Comparison of ENCODE assay signal across 8 mouse cellular contexts in the genomic region with DNA sequence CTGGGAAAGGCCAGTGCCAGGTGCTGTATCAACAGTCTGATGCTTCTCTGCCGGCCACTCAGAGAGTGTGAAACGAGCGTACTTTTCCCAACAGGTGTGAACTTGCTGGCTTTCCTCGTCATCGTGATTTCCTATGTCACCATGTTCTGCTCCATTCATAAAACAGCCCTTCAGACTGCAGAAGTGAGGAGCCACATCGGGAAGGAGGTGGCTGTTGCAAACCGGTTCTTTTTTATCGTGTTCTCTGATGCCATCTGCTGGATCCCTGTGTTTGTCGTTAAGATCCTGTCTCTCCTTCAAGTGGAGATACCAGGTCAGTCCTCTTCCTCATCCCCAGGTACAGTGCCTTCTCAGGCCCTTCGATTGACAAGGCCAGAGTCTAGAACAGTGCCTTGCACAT. TPM values are rescaled to one million over a fixed set of nuclear protein-coding genes. Genes with fewer than 3 reads are reported as not detected.
DNase-seq lines count a peak whose midpoint lies in the region; ATAC-seq and TF ChIP-seq lines count a peak whose summit lies in the region.

No protein-coding gene starts in this region.

- no peak for TF ChIP-seq EP300 in liver, postnatal 0 days (IDR thresholded peaks at IDR 0.05; ENCODE audit: low read depth)

- no peak for ATAC-seq in liver, postnatal 0 days
- no peak for ATAC-seq in kidney, embryonic 15.5 days (replicated peaks; ENCODE audit: low FRiP score)
- ATAC-seq in limb, embryonic 13.5 days (ENCODE audit: low FRiP score, low read depth) = no peak
- ATAC-seq in megakaryocyte progenitor cell, adult 5-6 weeks (replicated peaks; ENCODE audit: poor library complexity) = no peak

- peak; percentile 24; the same call in 1 of the 2 replicates for TF ChIP-seq CTCF in liver, postnatal 0 days (IDR thresholded peaks at IDR 0.05; ENCODE audit: low read depth)

- no peaks in the 10 kb centered on the region for H3K27me3 ChIP-seq in liver, postnatal 0 days (ENCODE audit: insufficient read depth, low read length)
- no peaks in the 10 kb centered on the region for H3K27me3 ChIP-seq in kidney, embryonic 15.5 days
- H3K27me3 ChIP-seq in limb, embryonic 13.5 days = no peaks in the 10 kb centered on the region

- H3K36me3 ChIP-seq in liver, postnatal 0 days (replicated peaks; ENCODE audit: insufficient read depth, low read length) = no peaks in the 10 kb centered on the region
- no peaks in the 10 kb centered on the region for H3K36me3 ChIP-seq in kidney, embryonic 15.5 days
- H3K36me3 ChIP-seq in limb, embryonic 13.5 days = no peaks in the 10 kb centered on the region

- no peak overlapping the region for H3K9ac ChIP-seq in liver, postnatal 0 days (replicated peaks)
- no peak overlapping the region for H3K9ac ChIP-seq in kidney, embryonic 15.5 days
- H3K9ac ChIP-seq in limb, embryonic 13.5 days = no peak overlapping the region

- no peaks in the 10 kb centered on the region for H3K4me1 ChIP-seq in liver, postnatal 0 days (ENCODE audit: insufficient read depth)
- 0 out of 2 replicates have a peak, but pooled peaks cover 2% of the 10 kb centered on the region for H3K4me1 ChIP-seq in kidney, embryonic 15.5 days
- H3K4me1 ChIP-seq in limb, embryonic 13.5 days = no peaks in the 10 kb centered on the region; the same call in 1 of the 2 replicates

- WGBS in liver, postnatal 0 days (ENCODE audit: insufficient replicate concordance) = 16% methylated on average over 10 of the region's 10 CpGs
- 20% methylated on average over 10 of the region's 10 CpGs for WGBS in kidney, embryonic 15.5 days
- WGBS in limb, embryonic 13.5 days = 16% methylated on average over 10 of the region's 10 CpGs

- H3K4me3 ChIP-seq in liver, postnatal 0 days (ENCODE audit: low read depth, low read length) = no peak overlapping the region
- H3K4me3 ChIP-seq in kidney, embryonic 15.5 days (replicated peaks) = no peak overlapping the region
- H3K4me3 ChIP-seq in limb, embryonic 13.5 days = no peak overlapping the region

- no peak overlapping the region for H3K27ac ChIP-seq in liver, postnatal 0 days (ENCODE audit: low read depth)
- H3K27ac ChIP-seq in kidney, embryonic 15.5 days = no peak overlapping the region
- no peak overlapping the region for H3K27ac ChIP-seq in limb, embryonic 13.5 days

- H3K4me2 ChIP-seq in liver, postnatal 0 days (ENCODE audit: low read depth, low read length) = no peak overlapping the region
- H3K4me2 ChIP-seq in kidney, embryonic 15.5 days = peak overlapping the region; percentile 40; the same call in 1 of the 2 replicates
- peak overlapping the region; percentile 25 for H3K4me2 ChIP-seq in limb, embryonic 13.5 days (replicated peaks)

- H3K9me3 ChIP-seq in liver, postnatal 0 days (ENCODE audit: low read length) = no peaks in the 10 kb centered on the region
- no peaks in the 10 kb centered on the region for H3K9me3 ChIP-seq in kidney, embryonic 15.5 days (replicated peaks)
- no peaks in the 10 kb centered on the region for H3K9me3 ChIP-seq in limb, embryonic 13.5 days

- DNase-seq in adrenal gland, postnatal 10 days = peak; percentile 14
- no peak for DNase-seq in adrenal gland, postnatal 4 days (ENCODE audit: low spot score in 2 of 2)
- no peak for DNase-seq in liver, postnatal 0 days
- no peak for DNase-seq in liver
- no peak for DNase-seq in thymus, postnatal 10 days (ENCODE audit: low spot score in 2 of 2)

RNA-seq across cellular contexts. Expression of gene Fry, which starts 48.4 kb away (rescaled TPM):
- total RNA-seq in adrenal gland, postnatal 10 days (2021) = 10 to 100 TPM; 36.2 to 46.9 TPM
- 10 to 100 TPM; 41.0 to 43.4 TPM for total RNA-seq in adrenal gland, postnatal 4 days (2021)
- 2.0 and 3.2 TPM in 2 replicates for polyA plus RNA-seq in liver, postnatal 0 days (2015; fragmentation: Nextera tagmentation; extraction: Ambion mirVana)
- 7.0 and 8.3 TPM in 2 replicates for polyA plus RNA-seq in kidney, embryonic 15.5 days (2015; fragmentation: Nextera tagmentation; extraction: Ambion mirVana)
- polyA plus RNA-seq in limb, embryonic 13.5 days (2015; fragmentation: Nextera tagmentation; extraction: Ambion mirVana) = 8.9 and 10.8 TPM in 2 replicates
- total RNA-seq in megakaryocyte progenitor cell, adult 5-6 weeks (2015) = 17.8 and 22.1 TPM in 2 replicates
- 19.2 and 21.1 TPM in 2 replicates for total RNA-seq in megakaryocyte progenitor cell, adult 5-6 weeks (2017)

RNA-seq across cellular contexts. Expression of gene Rxfp2, which starts 51.6 kb away (rescaled TPM):
- total RNA-seq in adrenal gland, postnatal 10 days (2021) = not detected
- total RNA-seq in adrenal gland, postnatal 4 days (2021) = under 1 TPM; 0.11 to 0.31 TPM
- not detected in 2 replicates for polyA plus RNA-seq in liver, postnatal 0 days (2015; fragmentation: Nextera tagmentation; extraction: Ambion mirVana)
- polyA plus RNA-seq in kidney, embryonic 15.5 days (2015; fragmentation: Nextera tagmentation; extraction: Ambion mirVana) = 4.0 and 4.3 TPM in 2 replicates
- 0.41 and 0.43 TPM in 2 replicates for polyA plus RNA-seq in limb, embryonic 13.5 days (2015; fragmentation: Nextera tagmentation; extraction: Ambion mirVana)
- total RNA-seq in megakaryocyte progenitor cell, adult 5-6 weeks (2015) = not detected in 2 replicates
- not detected in 2 replicates for total RNA-seq in megakaryocyte progenitor cell, adult 5-6 weeks (2017)
